Mouse (Mus musculus): ENCODE measurements around the gene Map1lc3b.

GRCm38 (mm10) chr8:121602860-121603259 is 12.7 kb downstream of the Map1lc3b start:
- TF ChIP-seq POLR2A (IDR thresholded peaks at IDR 0.05; ENCODE audit: borderline replicate concordance, control insufficient read depth, low read depth, low read length) (no peak), CTCF (IDR thresholded peaks at IDR 0.05; ENCODE audit: control insufficient read depth, insufficient read depth, low read length) (peak; percentile 60)

Data from bone marrow, adult 2 months (tissue).